Mouse (Mus musculus): Measurements from ENCODE around the gene Klhl29.

The Klhl29 gene

GRCm38 (mm10) chr12:5111343-5111742 is 264.1 kb downstream of the Klhl29 start:
- DNase-seq: peak; percentile 20

- peak; percentile 26 for DNase-seq
Observed at GRCm38 (mm10) chr12:5108613-5109012, 266.9 kb downstream of the Klhl29 start.

GRCm38 (mm10) chr12:5107795-5108194 is 267.7 kb downstream of the Klhl29 start:
- no peak for DNase-seq

- DNase-seq: no peak
Observed at GRCm38 (mm10) chr12:5104422-5105052, 270.9 kb downstream of the Klhl29 start.

DNA sequence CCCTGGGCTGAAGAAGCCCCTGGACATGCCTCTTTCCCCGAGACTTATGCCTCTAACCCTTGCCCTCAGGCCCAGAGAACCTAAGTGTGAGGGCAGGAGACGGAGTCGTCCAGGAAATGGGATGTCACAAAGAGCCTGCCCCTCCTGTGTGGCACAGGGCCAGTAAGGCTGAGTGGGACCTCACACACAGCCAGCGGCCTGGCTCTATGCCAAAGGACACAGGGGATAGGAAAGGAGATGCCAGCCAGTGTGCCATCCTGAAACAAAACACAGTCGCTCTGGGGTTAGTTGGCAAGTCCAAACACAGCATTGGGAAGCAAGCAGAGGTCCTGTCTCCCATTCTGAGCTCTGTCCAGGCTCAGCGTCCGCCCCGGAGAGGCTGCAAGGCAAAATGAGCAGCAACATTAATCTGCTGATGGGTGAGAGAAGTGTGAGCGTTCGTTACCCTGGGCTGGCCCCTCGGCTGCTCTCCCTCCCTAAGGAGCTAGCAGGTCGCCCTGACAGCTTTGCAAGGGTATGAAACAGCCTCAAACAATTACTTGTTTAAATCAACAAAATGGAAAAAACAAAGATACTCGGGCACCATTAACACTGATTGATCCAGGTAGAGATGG is 274.0 kb downstream of the Klhl29 start:
- DNase-seq: peak; percentile 10

GRCm38 (mm10) chr12:5099572-5099971 is 275.9 kb downstream of the Klhl29 start:
- DNase-seq: no peak

DNA sequence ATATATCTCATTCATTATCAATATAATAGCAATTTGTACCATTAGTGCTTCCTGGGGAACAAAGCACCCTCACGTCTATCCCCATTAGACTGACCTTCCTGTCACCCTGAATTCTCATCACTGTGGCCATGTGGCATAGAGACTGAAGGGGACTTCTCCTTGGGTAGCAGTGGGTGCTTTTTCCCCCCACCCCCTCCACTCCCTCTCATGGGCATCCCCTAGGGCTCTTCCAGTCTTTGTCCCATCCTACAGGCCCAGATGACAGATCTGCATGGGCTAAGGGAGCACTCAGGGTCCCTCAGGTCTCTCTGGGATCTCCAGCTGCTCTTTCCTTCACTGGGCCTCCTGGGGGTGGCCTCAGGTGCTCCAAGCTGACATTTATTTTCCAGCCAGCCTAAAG is 286.8 kb downstream of the Klhl29 start:
- no peak for DNase-seq

DNA sequence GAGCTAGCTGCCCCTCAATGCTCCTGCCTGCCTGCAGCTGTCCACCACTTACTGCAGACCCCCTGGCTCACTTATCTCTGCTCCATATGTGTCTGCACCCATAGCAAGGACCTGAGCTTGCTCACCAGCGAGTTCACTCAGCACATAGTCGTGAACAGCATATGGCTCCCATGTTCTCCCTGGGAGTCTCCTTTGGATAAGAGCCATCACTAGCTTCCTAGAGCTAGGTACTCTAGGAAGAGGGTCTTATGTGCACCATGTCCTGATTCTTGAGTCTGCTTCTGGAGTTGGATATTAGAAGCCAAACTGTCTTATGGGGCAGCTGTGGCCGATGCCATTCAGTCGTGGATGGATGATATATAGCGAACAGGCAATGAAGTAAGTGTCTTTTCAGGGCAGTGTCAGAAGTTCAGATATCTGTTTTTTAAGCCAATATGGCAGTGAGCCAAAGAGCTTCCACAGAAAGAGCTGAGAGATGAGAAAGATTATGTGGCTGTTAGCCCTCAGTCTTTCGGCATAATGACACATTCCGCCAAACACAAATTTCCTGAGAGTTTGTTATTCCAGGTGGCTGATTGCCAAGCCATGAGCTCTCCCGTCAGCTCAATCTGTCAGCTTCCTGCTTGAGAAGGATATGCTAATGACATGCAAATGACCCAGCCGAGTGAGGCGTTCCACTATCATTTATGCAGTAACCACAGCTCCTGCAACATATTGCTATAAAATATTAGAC is 287.5 kb downstream of the Klhl29 start:
- peak; percentile 59 for DNase-seq

DNA sequence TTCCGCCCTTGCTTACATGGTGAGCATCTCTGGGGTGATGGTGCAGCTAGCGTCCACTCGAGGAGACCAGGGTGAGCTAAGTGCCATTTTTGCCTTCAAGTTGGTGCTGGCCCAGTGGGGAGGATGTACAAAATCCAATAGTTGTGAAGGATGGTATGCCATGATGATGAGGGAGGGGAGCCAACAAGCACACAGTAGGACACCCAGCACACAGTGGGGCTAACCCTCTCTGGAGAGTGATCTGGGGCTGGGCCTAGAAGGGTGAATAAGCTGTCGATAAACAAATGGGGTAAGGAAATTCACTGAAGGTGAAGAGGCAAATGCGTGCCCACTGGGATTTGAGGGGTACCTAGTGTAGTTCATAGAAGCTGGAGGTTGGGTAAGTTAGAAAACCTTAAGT is 290.8 kb downstream of the Klhl29 start:
- DNase-seq: no peak

GRCm38 (mm10) chr12:5081480-5081879 is 294.0 kb downstream of the Klhl29 start:
- DNase-seq: no peak

- no peak for DNase-seq
Observed at GRCm38 (mm10) chr12:5073191-5073590, 302.3 kb downstream of the Klhl29 start.

GRCm38 (mm10) chr12:5070131-5070530 is 305.4 kb downstream of the Klhl29 start:
- DNase-seq: no peak

GRCm38 (mm10) chr12:5067590-5067989 is 307.9 kb downstream of the Klhl29 start:
- no peak for DNase-seq

DNA sequence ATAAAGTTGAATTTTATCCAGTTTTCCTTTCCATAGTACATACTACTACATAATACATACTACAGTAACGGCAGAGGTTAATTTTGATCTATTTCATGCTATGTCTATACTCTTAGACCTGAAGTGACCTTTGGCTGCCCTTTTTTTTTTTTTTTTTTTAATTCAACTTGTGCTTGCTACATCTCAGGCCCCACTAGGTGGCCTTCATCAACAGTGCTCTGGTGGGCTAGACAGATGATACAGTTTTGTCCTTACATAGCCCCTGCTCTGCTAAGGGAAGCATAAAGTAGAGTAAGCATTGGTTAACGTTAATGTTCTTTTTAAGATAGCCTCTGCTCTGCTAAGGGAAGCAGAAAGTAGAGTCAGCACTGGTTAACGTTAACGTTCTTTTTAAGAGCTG is 327.4 kb downstream of the Klhl29 start:
- no peak for DNase-seq

DNA sequence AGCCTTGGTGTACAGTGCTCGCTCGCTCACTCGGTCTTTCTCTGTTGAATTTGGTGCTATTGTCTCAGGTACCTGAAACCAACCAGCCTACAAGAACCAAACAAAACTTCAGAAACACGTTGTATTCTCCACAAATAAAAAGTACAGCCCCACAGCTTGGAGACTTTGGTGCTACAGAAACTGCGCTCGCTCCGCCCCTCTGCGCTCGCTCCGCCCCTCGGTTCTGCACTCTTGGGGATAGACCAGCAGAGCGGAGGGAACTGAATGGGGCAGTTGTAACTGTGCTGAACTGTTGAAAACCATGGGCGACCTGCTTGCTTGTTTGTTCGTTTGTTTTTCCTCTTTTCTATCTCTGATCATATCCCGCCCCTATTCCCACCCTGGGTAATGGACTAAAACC is 331.3 kb downstream of the Klhl29 start:
- no peak for DNase-seq

DNA sequence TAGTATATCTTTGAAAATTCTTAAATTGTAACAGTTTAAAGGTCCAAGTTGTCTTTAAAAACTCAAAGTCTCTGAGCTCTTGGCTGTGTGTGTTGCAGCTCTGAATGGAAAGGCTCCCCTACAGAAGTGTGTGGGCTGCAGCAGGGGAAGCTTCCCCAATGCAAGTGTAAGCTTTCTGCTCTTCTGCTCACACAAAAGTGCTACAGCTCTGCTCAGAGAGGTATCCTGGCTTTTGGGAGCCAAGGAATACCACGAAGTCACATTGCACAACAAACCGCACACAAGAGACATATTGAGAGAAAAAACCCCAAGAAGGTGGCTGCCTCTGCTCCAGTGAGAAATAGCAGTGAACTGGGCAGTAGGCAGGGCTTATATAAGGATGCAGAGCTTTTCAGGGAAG is 337.5 kb downstream of the Klhl29 start:
- no peak for DNase-seq

- DNase-seq: no peak
Observed at GRCm38 (mm10) chr12:5029035-5029434, 346.4 kb downstream of the Klhl29 start.
